Mouse (Mus musculus) heart, adult 9 months (tissue): ENCODE results near the gene Pabpc1l.

ENCODE experiments used
- DNase-seq, 2 experiments: peaks; one replicate each; pipeline ENCODE4 v3.0.0; 2022; ENCODE audit warnings: low spot score in 2 of 2

Pabpc1l gene

DNA sequence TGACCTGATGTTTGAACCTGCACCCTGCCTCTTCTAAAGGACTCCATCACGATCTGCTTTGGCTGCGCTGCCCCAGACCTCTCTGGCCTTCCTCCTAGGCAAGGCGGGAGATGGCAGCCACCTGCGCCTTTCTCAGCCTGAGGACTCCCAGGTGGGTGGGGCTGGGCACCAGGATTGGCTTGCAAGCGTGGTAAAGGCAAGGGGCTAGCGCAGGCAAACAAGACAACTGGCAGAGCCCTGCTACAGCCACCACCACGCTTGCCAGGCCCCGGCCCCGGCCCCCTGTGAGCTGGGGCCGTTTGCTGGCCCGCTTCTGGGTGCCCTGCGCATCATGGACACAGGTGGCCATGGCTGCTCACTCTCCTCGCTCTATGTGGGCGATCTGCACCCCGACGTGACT, at the start of gene Pabpc1l:
Gene Pabpc1l, plus strand, starts transcription at position 301 of the 400 bp plus-strand sequence.
- no peak for DNase-seq

GRCm38 (mm10) chr2:163976448-163976847, 48.8 kb upstream of the Pabpc1l start:
- no peak for DNase-seq

DNA sequence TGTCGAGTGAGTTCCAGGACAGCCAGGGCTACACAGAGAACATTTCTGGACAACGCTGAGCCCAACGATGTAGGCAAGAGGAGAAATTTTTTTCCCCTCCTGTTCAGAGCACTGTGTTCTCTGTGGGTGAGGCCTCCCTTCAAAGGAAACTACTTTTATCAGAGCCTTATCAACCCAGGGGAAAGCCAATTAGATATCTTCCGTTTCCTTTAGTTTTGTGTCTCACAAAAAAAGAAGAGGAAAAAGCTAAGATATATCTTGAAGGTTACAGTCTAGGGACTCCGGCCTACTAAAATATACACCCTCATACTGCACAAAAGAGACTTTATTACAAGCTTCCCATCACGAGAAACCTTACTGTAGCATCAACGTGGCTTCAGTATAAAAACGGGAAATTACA, 38.0 kb upstream of the Pabpc1l start:
- DNase-seq: no peak

- no peak for DNase-seq
These were observed 32.4 kb upstream of the Pabpc1l start for GRCm38 (mm10) chr2:163992871-163993270.

GRCm38 (mm10) chr2:163994654-163994976, 30.6 kb upstream of the Pabpc1l start, which contains the start of gene Ywhab:
TSS of gene Ywhab (plus strand) at chr2:163994960.
- no peak for DNase-seq

- peak; percentile 96 to 98 for DNase-seq
These were observed 30.0 kb upstream of the Pabpc1l start for GRCm38 (mm10) chr2:163994977-163995862.

- no peak for DNase-seq
These were observed 29.0 kb upstream of the Pabpc1l start for GRCm38 (mm10) chr2:163996275-163996674.

DNA sequence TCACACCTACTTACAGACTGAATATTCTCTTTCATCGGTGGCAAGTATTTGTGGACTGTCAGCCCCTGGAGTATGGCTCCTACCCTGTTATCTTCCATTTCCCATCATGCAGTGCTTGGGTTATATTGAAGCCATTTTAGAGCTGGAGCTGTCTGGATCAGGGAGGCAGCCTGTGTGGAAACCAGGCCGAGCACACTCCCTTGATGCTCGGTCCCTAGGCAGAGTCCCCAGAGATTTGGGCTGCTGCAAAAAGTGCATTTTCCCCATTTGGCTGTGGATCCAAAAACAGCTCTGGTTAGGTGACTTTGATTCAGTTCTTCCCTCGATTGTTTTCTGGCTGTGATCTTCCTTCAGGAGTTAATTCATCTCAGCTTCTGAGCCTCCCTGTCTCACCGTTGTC, 28.4 kb upstream of the Pabpc1l start:
- DNase-seq: no peak

DNA sequence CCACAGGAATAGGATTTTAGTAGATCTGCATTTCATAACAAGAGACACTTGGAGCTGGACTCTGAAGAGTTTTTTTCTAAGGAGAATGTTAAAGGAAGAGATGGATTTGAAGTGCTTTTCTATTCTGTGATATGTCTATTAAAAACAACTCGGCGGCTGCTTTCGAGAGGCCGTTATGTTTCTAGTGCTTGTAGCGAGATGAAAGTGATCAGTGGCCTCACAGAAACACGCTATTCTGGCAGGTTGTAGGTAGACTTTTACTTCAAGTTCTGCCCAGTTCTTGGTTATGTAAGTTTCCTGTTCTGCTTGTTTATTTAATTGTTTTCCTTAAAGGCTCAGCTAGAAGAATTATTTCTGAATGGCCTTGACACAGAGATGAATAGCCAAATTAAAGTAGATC, 26.3 kb upstream of the Pabpc1l start:
- no peak for DNase-seq

- no peak for DNase-seq
These were observed 22.6 kb upstream of the Pabpc1l start for GRCm38 (mm10) chr2:164002637-164003036.

- DNase-seq: no peak
These were observed 20.7 kb upstream of the Pabpc1l start for GRCm38 (mm10) chr2:164004503-164004902.

- DNase-seq: peak; percentile 30 to 32
These were observed 18.3 kb upstream of the Pabpc1l start for GRCm38 (mm10) chr2:164006932-164007331.

- DNase-seq: no peak
These were observed 17.7 kb upstream of the Pabpc1l start for GRCm38 (mm10) chr2:164007547-164007946.

- DNase-seq: no peak
These were observed 17.2 kb upstream of the Pabpc1l start for GRCm38 (mm10) chr2:164007987-164008545.

GRCm38 (mm10) chr2:164009227-164009626, 16.0 kb upstream of the Pabpc1l start:
- DNase-seq: peak; percentile 44 to 60

- DNase-seq: peak in 1 of 2 experiments; percentile 22
These were observed 14.8 kb upstream of the Pabpc1l start for GRCm38 (mm10) chr2:164010496-164010895.

DNA sequence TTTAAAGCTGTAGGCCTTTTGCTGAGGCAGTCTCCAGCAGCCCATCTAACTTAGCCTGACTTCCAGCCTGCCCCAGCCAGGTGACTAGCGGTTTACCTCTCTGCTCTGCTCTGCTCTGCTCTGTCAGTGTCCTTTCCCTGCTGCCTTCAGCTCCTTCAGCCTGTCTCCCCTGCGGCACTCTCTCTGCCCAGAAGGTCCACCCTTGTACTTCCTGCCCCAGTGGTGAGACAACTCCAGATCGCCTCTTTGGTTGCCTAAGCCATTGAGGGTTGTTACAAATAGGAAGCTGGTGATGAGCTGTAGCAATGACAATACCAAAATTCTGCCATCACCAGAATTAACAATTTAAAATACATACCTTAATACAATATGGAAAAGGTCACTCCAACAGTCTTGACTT, 14.3 kb upstream of the Pabpc1l start:
- no peak for DNase-seq

DNA sequence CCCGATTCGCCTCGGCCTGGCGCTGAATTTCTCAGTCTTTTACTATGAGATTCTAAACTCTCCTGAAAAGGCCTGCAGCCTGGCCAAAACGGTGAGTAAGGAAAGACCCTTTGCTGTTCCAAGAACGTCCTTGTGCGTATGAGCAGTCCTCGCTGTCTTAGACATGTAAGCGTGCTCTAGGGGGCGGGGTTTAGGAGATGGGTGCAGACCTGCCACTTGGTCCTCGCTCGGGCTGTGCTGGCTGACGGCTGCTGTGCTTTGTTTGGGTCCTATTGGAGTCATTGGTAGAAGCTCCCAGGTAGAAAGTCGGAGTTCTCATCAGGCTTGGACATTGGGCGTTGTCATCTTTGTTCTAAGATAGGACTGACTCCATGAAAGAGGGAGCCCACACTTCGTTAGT, 9.9 kb upstream of the Pabpc1l start:
- no peak for DNase-seq

- no peak for DNase-seq
These were observed 6.3 kb upstream of the Pabpc1l start for GRCm38 (mm10) chr2:164018910-164019309.

DNA sequence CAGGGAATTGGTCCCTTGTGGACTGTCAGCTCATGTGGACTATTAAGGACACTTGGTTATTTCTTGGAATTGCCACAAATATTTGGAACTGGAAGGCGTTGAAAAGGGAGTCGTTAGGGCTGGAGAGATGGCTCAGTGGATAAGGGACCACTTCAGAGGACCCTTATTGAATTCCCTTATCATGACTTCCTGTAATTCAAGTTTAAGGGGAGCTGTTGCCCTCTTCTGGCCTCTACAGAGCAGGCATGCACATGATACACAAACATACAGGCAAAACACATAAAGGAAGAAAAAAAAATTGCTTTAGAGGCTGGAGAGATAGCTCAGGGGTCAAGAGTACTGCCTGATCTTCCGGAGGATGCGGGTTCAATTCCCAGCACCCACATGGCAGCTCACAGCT, 5.3 kb upstream of the Pabpc1l start:
- DNase-seq: no peak

DNA sequence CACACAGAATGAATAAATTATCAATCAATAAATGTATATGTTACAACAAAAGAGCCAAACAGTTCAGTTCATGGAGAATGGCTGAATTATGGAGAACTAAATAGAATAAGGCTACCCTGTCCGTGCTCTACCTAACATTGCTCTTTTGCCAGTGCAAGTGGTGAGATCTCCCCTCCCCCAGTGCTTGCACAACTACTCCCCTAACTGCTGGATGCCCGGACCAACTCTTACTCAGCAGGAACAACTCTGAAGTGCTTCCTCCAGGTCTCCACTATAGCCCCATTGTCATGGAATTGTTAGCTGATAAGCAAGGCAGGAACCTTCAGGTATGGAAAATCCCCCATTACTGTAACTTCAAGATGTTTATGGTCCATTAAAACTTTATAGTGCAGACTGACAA, 3.1 kb upstream of the Pabpc1l start:
- DNase-seq: no peak

- DNase-seq: no peak
These were observed 5.9 kb downstream of the Pabpc1l start for GRCm38 (mm10) chr2:164031147-164031546.

DNA sequence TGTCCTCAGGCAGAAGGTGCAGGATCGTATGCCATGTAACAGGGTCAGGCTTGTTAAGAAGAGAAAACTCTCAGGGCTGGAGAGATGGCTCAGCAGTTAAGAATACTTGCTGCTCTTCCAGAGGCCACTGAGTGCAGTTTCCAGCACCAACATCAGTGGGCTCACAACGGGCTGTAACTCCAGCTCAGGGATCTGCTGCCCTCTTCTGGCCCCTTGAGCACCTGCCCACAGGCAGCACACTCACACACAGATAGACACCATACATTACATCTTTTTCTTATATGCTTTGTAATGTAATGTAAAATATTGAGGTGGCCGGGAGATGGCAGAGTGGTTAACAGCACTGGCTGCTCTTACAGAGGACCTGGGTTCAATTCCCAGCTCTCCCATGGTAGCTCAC, 7.7 kb downstream of the Pabpc1l start:
- no peak for DNase-seq
